Mouse (Mus musculus) retina, postnatal 1 day (tissue): Measurements from ENCODE around the gene Sez6l.
A peak's percentile ranks its signal among the peaks of the same experiment; 100 is the strongest.

ENCODE experiments used
- DNase-seq: peaks from one replicate; pipeline ENCODE4 v3.0.0-alpha.2; 2012

Gene Sez6l

GRCm38 (mm10) chr5:112576993-112577670 is at the start of gene Sez6l:
TSS of gene Sez6l (minus strand) at chr5:112577185.
- DNase-seq = peak; percentile 84

- DNase-seq = peak; percentile 44
These were observed 48.7 kb upstream of the Sez6l start for GRCm38 (mm10) chr5:112625555-112626160.

DNA sequence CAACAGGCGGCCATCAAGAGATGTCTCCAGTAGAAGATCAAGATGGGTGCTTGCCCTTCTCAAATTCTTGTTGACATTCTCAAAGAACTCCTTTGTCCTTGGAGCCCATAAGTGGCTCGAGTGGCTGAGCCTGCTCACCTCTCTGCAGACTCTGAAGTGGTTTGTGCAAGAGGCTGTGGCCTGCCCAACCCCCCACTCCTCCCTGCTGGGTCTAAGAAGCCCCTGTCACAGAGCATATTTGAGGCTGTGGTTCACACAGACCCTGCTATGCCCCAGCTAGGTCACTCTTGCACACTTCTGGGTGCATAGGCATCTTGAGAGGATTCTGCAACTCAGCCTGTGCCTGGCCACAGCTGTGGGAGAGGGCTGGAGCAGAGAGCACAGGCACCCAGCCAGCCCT is 46.0 kb upstream of the Sez6l start:
- DNase-seq = no peak

DNA sequence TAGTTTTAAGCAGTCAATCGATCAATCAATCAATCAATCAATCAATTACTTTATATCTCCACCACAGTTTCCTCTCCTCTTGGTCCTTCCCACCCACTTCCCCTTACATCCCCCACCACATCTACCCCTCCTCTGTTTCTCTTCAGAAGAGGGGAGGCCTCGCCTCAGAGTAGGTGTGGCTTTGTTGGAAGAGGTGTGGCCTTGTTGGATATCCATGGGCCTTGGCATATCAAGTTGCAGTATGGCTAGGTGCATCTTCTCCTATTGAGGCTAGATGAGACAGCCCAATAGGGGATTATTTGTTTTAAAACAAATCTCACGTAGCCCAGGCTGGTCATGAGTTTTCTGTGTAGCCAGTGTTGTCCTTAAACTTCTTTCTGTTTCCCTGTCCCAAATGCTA is 43.3 kb upstream of the Sez6l start:
- no peak for DNase-seq

DNA sequence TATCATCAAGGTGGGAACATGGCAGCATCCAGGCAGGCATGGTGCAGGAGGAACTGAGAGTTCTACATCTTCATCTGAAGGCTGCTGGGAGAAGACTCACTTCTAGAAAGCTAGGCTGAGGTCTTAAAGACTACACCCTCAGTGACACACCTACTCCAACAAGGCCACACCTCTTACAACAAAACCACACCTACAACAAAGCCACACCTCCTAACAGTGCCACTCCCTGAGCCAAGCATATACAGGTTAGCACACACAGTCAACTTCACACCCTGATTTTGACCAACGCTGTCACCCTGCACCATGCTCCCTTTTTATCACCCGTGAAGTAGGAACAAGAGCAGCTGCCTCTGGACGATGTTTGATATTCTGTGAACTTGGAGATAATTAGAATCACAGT is 42.4 kb upstream of the Sez6l start:
- DNase-seq = no peak

GRCm38 (mm10) chr5:112617602-112618247 is 40.7 kb upstream of the Sez6l start:
- DNase-seq = no peak

DNA sequence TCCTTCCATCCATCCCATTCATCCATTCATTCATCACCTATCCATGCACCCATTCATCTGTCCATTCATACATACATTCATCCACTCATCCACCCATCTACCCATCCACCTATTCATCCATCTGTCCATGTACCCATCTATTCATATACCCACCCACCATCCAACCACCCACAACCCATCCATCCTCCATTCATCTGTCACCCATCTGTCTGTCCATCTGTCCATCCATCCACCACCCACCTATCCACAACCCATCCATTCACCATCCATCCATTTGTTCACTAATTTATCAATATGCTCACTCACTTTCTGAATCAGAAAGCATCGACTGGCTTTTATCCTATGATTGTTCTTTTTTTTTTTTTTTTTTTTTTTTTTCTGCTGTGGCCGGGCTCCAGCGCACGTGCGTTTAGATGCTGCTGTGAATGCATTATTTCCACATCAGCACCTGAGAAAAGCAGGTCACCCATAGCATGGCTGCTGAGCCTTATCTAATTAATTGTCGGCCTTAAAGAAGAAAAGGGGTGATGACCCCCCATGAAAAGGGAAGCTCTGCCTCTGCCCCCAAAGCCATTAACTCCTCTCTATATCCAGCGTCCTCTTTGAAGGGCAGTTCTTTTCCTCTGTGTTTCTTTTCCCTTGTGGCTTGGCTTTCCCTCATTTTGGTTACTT is 39.1 kb upstream of the Sez6l start:
- DNase-seq = peak; percentile 59

- peak; percentile 52 for DNase-seq
These were observed 31.0 kb upstream of the Sez6l start for GRCm38 (mm10) chr5:112607867-112608516.

DNA sequence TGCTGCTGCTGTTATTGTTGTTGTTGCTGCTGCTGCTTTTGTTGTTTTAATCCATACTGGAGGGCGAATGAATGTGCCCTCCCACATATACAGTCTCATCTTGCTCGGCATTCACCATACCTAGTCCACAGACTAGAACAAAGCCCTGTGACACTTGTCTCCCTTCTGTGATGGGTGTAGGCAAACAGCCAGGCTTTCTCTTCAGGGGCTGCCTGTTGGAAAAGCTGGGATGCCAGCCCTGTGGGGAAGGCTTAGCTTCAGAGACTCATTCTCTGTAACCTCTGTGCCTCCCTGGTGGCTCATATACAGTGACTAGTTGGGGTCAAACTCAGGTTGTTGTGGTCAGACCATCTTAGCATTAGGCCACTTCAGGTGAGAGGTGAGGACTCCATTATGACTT is 30.1 kb upstream of the Sez6l start:
- DNase-seq = no peak

GRCm38 (mm10) chr5:112605371-112605770 is 28.4 kb upstream of the Sez6l start:
- DNase-seq = no peak

- DNase-seq = no peak
These were observed 27.3 kb upstream of the Sez6l start for GRCm38 (mm10) chr5:112604251-112604650.

DNA sequence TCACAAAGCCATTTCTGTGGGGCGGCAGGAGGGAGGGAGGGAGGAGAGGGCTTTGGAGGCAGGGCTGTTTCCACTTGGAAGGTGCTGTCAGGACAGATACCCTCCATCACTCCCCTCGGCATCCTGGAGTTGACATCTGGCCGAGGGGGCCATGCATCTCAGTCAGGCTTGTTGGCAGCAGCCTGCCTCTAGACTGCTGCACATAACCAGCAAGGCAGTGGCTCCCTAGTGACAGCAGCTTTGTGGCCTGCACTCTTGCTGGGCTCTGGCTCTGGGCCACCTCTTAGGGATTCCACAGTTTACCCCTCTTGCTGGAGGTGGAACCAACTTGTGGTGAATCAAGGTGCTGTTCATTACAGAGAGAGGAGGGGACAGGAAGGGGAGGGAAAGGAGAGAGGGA is 26.6 kb upstream of the Sez6l start:
- peak; percentile 82 for DNase-seq

GRCm38 (mm10) chr5:112600309-112600939 is 23.4 kb upstream of the Sez6l start:
- no peak for DNase-seq

DNA sequence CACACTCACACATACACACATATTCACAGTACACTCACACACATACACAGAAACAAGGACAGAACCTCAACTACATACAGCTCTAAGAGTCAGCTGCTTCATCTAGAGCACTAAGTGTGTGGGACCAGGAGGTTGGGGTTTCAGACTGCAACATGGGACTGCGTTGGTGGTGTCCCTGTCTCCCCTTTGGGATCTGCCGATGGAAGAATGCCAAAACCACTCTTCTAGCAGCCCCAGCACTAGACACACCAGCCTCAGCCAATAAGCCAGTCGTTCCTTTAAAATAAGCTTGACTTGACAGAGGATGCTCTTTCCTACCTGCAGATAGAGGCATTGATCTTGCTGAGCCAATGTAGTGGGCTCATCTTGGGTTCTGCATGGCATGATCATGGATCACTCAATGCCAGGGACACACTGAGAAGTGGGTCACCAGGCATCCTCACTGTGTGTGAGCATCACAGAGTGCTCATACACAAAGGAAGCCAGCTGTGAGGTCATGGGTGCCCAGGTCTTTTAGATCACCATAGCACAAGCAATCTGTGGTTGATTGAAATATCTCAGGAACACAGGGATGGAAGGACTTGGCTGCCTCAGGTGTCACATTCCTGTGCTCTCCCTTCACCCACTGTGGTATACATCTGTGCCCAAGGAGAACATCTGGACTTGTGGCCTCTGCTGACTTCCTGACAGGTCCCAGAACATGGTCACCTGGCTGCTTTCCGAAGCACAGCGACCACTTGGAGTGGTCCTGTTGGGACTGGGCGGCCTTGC is 22.7 kb upstream of the Sez6l start:
- DNase-seq = no peak

GRCm38 (mm10) chr5:112597876-112598275 is 20.9 kb upstream of the Sez6l start:
- no peak for DNase-seq

- no peak for DNase-seq
These were observed 20.3 kb upstream of the Sez6l start for GRCm38 (mm10) chr5:112597307-112597706.

GRCm38 (mm10) chr5:112596729-112597128 is 19.7 kb upstream of the Sez6l start:
- DNase-seq = no peak

DNA sequence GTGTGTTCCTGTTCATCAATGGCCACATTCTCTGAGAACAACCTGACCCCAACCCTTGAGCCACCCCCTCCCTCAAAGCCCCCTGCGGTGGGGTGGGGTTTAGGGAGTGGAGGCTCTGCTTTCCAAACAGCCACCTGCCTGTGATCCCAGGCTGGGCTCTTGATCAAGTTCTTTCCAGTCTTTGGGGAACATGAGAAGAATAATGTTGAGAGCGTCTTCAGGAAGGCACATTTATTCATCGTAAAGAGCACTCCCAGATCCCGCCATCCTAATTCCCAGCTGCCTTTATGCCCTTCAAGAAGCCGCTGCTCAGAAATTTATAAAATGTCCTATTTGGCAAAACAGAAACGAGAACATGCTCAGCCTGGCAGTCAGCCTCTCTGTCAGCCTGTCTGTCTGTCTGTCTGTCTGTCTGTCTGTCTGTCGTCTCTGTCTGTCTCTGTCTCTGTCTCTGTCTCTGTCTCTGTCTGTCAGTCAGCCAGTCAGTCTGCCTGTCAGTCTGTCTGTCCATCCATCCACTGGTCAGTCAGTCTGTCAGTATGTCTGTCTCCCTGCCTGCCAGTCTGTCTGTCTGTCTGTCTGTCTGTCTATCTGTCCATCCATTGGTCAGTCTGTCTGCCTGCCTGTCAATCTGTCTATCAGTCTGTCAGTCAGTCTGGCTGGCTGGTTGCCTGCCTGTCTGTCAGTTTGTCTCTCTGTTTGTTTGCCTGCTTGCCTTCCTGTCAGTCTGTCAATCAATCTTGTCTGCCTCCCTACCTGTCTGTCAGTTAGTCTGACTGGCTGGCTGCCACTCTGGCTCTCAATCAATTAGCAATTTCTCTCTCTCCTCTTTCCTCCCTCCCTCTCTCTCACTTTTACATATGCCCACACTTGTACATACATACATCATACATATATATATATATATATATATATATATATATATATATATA is 19.0 kb upstream of the Sez6l start:
- no peak for DNase-seq

DNA sequence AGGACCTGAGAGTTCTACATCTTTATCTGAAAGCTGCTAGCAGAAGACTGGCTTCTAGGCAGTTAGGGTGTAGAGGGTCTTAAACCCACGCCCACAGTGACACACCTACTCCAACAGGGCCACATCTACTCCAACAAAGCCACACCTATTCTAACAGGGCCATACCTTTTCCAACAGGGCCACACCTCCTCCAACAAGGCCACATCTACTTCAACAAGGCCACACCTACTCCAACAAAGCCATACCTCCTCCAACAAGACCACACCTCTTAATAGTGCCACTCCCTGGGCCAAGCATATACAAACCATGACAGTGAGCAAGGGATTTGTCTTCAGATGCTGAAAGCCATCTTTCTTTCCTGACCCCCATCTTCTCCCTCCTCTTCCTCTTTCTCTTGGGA is 14.7 kb upstream of the Sez6l start:
- DNase-seq = no peak

- no peak for DNase-seq
These were observed 9.1 kb upstream of the Sez6l start for GRCm38 (mm10) chr5:112586071-112586470.
